ENCODE assay signal across 14 mouse cellular contexts in genomic region chr2:180235788-180236187, GRCm38 (mm10). TPM values are rescaled to one million over a fixed set of nuclear protein-coding genes. Genes with fewer than 3 reads are reported as not detected.
A peak's percentile ranks its signal among the peaks of the same experiment; 100 is the strongest.
DNase-seq lines count a peak whose midpoint lies in the region; ATAC-seq and TF ChIP-seq lines count a peak whose summit lies in the region.
"Had no signal": no experiment of that assay in that cellular context is flagged by ENCODE, and none has a peak within 500 bp of the region (broad histone marks: within the 10 kb centered on the region; RNA-seq: fewer than 3 reads in every experiment).

No protein-coding gene starts in this region.

- TF ChIP-seq CTCF in heart, postnatal 0 days (IDR thresholded peaks at IDR 0.05; ENCODE audit: low read depth), result no peak
- no peak for TF ChIP-seq CTCF in ES-Bruce4 (IDR thresholded peaks at IDR 0.05; ENCODE audit: low read depth, low read length)

- no peak for DNase-seq in heart, postnatal 0 days (ENCODE audit: low spot score)
- no peak for DNase-seq in heart, postnatal 4 days
- DNase-seq in liver, embryonic 13.5 days, result no peak
- DNase-seq in frontal cortex, postnatal 14 days (ENCODE audit: low spot score in 2 of 2), result no peak
- no peak for DNase-seq in cerebellum, adult 9-11 months
- DNase-seq: cerebellum, adult 8-10 months; heart, postnatal 36 days; left cerebral cortex, postnatal 4 days; thymus, postnatal 4 days had no signal

- no peaks in the 10 kb centered on the region for H3K9me3 ChIP-seq in heart, postnatal 0 days (replicated peaks; ENCODE audit: control insufficient read depth, low read length)
- no peaks in the 10 kb centered on the region for H3K9me3 ChIP-seq in ES-Bruce4 (replicated peaks; ENCODE audit: control insufficient read depth, insufficient read depth, low read length, poor library complexity, severe bottlenecking)
- no peaks in the 10 kb centered on the region for H3K9me3 ChIP-seq in embryonic facial prominence, embryonic 13.5 days
- no peaks in the 10 kb centered on the region for H3K9me3 ChIP-seq in liver, embryonic 13.5 days (replicated peaks)
- H3K9me3 ChIP-seq: embryonic facial prominence, embryonic 12.5 days; midbrain, embryonic 12.5 days; neural tube, embryonic 13.5 days had no signal

- no peak for ATAC-seq in heart, postnatal 0 days (ENCODE audit: insufficient read depth, low read depth)
- no peak for ATAC-seq in embryonic facial prominence, embryonic 13.5 days (ENCODE audit: insufficient number of reproducible peaks, insufficient read depth, low FRiP score, low TSS enrichment, low read depth)
- ATAC-seq in liver, embryonic 13.5 days (ENCODE audit: low read depth), result no peak

- 0 out of 2 replicates have a peak overlapping the region, but pooled peaks have one; percentile 71 for H3K27ac ChIP-seq in heart, postnatal 0 days (ENCODE audit: low read depth)
- peak overlapping the region; percentile 70 for H3K27ac ChIP-seq in ES-Bruce4 (ENCODE audit: insufficient read depth, low read length)
- H3K27ac ChIP-seq in embryonic facial prominence, embryonic 13.5 days, result peak overlapping the region; percentile 82
- peak overlapping the region; percentile 93 for H3K27ac ChIP-seq in liver, embryonic 13.5 days
- H3K27ac ChIP-seq: midbrain, embryonic 12.5 days; neural tube, embryonic 13.5 days had no signal

- H3K4me3 ChIP-seq in heart, postnatal 0 days (ENCODE audit: low read depth, low read length), result no peak overlapping the region
- H3K4me3 ChIP-seq in ES-Bruce4 (ENCODE audit: low read depth, low read length), result no peak overlapping the region
- no peak overlapping the region for H3K4me3 ChIP-seq in embryonic facial prominence, embryonic 13.5 days
- peak overlapping the region; percentile 39 for H3K4me3 ChIP-seq in liver, embryonic 13.5 days (replicated peaks)
- H3K4me3 ChIP-seq: embryonic facial prominence, embryonic 12.5 days; midbrain, embryonic 12.5 days; neural tube, embryonic 13.5 days had no signal

- no peak overlapping the region for H3K9ac ChIP-seq in heart, postnatal 0 days (replicated peaks; ENCODE audit: low read depth, low read length)
- peak overlapping the region; percentile 15; the same call in 1 of the 2 replicates for H3K9ac ChIP-seq in ES-Bruce4 (ENCODE audit: low read depth, poor library complexity, severe bottlenecking)
- no peak overlapping the region for H3K9ac ChIP-seq in embryonic facial prominence, embryonic 13.5 days
- H3K9ac ChIP-seq in liver, embryonic 13.5 days, result peak overlapping the region; percentile 70
- H3K9ac ChIP-seq: embryonic facial prominence, embryonic 12.5 days; midbrain, embryonic 12.5 days; neural tube, embryonic 13.5 days had no signal

- 79% methylated on average over 4 of the region's 4 CpGs for WGBS in heart, postnatal 0 days
- 75% methylated on average over 4 of the region's 4 CpGs for WGBS in embryonic facial prominence, embryonic 13.5 days
- WGBS in liver, embryonic 13.5 days (ENCODE audit: insufficient replicate concordance), result 67% methylated on average over 4 of the region's 4 CpGs

- peaks cover 10% of the 10 kb centered on the region; the same call in 1 of the 2 replicates for H3K4me1 ChIP-seq in heart, postnatal 0 days (ENCODE audit: control insufficient read depth, insufficient read depth)
- H3K4me1 ChIP-seq in ES-Bruce4 (ENCODE audit: control insufficient read depth, insufficient read depth, low read length), result peaks cover 3% of the 10 kb centered on the region
- peaks cover 24% of the 10 kb centered on the region for H3K4me1 ChIP-seq in embryonic facial prominence, embryonic 13.5 days
- H3K4me1 ChIP-seq in liver, embryonic 13.5 days (replicated peaks), result peaks cover 62% of the 10 kb centered on the region

- no peaks in the 10 kb centered on the region for H3K27me3 ChIP-seq in heart, postnatal 0 days (ENCODE audit: control insufficient read depth, insufficient read depth, low read length)
- H3K27me3 ChIP-seq in ES-Bruce4 (ENCODE audit: control insufficient read depth, insufficient read depth, low read length, poor library complexity, severe bottlenecking), result no peaks in the 10 kb centered on the region
- no peaks in the 10 kb centered on the region for H3K27me3 ChIP-seq in embryonic facial prominence, embryonic 13.5 days
- H3K27me3 ChIP-seq in liver, embryonic 13.5 days, result no peaks in the 10 kb centered on the region
- H3K27me3 ChIP-seq: embryonic facial prominence, embryonic 12.5 days; midbrain, embryonic 12.5 days; neural tube, embryonic 13.5 days had no signal

- H3K4me2 ChIP-seq in heart, postnatal 0 days (ENCODE audit: low read depth, low read length), result no peak overlapping the region
- no peak overlapping the region for H3K4me2 ChIP-seq in embryonic facial prominence, embryonic 13.5 days
- H3K4me2 ChIP-seq in liver, embryonic 13.5 days, result peak overlapping the region; percentile 66
- H3K4me2 ChIP-seq: midbrain, embryonic 12.5 days; neural tube, embryonic 13.5 days had no signal

- no peak for TF ChIP-seq EP300 in heart, postnatal 0 days (IDR thresholded peaks at IDR 0.05; ENCODE audit: low read depth)
- TF ChIP-seq EP300 in ES-Bruce4 (IDR thresholded peaks at IDR 0.05; ENCODE audit: insufficient read depth, low read depth, low read length), result no peak

- no peak for TF ChIP-seq POLR2A in ES-Bruce4 (IDR thresholded peaks at IDR 0.05; ENCODE audit: insufficient read depth, low read length)

- no peaks in the 10 kb centered on the region for H3K36me3 ChIP-seq in heart, postnatal 0 days (replicated peaks; ENCODE audit: control insufficient read depth, insufficient read depth, low read length)
- no peaks in the 10 kb centered on the region for H3K36me3 ChIP-seq in ES-Bruce4 (ENCODE audit: control insufficient read depth, insufficient read depth, low read length, poor library complexity, severe bottlenecking)
- H3K36me3 ChIP-seq in embryonic facial prominence, embryonic 13.5 days, result no peaks in the 10 kb centered on the region
- no peaks in the 10 kb centered on the region for H3K36me3 ChIP-seq in liver, embryonic 13.5 days
- H3K36me3 ChIP-seq: embryonic facial prominence, embryonic 12.5 days; midbrain, embryonic 12.5 days; neural tube, embryonic 13.5 days had no signal

RNA-seq across cellular contexts. Expression of gene Lama5, which starts 10.1 kb away (rescaled TPM):
- total RNA-seq in heart, postnatal 0 days (2014; rRNA removed; ENCODE audit: low replicate concordance), result 69.6 and 95.7 TPM in 2 replicates
- 16.6 and 16.9 TPM in 2 replicates for polyA plus RNA-seq in heart, postnatal 0 days (2015; fragmentation: Nextera tagmentation; extraction: Ambion mirVana)
- 10 to 100 TPM; 47.8 to 49.6 TPM for total RNA-seq in heart, postnatal 4 days (2021)
- 141 and 145 TPM in 2 replicates for polyA plus RNA-seq in ES-Bruce4 (2011; ENCODE audit: insufficient read depth, insufficient read length, low read depth, missing spikeins)
- 19.0 and 25.2 TPM in 2 replicates for polyA plus RNA-seq in embryonic facial prominence, embryonic 13.5 days (2015; fragmentation: Nextera tagmentation; extraction: Ambion mirVana)
- 1.5 and 1.9 TPM in 2 replicates for polyA plus RNA-seq in liver, embryonic 13.5 days (2015; fragmentation: Nextera tagmentation; extraction: Ambion mirVana)

RNA-seq across cellular contexts. Expression of gene Rps21, which starts 21.4 kb away (rescaled TPM):
- 706 and 957 TPM in 2 replicates for total RNA-seq in heart, postnatal 0 days (2014; rRNA removed; ENCODE audit: low replicate concordance)
- 356 and 378 TPM in 2 replicates for polyA plus RNA-seq in heart, postnatal 0 days (2015; fragmentation: Nextera tagmentation; extraction: Ambion mirVana)
- 100 to 1,000 TPM; 619 to 692 TPM for total RNA-seq in heart, postnatal 4 days (2021)
- polyA plus RNA-seq in ES-Bruce4 (2011; ENCODE audit: insufficient read depth, insufficient read length, low read depth, missing spikeins), result 1,612 and 1,632 TPM in 2 replicates
- polyA plus RNA-seq in embryonic facial prominence, embryonic 13.5 days (2015; fragmentation: Nextera tagmentation; extraction: Ambion mirVana), result 653 and 689 TPM in 2 replicates
- 525 and 552 TPM in 2 replicates for polyA plus RNA-seq in liver, embryonic 13.5 days (2015; fragmentation: Nextera tagmentation; extraction: Ambion mirVana)

RNA-seq across cellular contexts. Expression of gene Cables2, which starts 37.5 kb away (rescaled TPM):
- total RNA-seq in heart, postnatal 0 days (2014; rRNA removed; ENCODE audit: low replicate concordance), result 14.6 and 15.3 TPM in 2 replicates
- 6.2 and 6.5 TPM in 2 replicates for polyA plus RNA-seq in heart, postnatal 0 days (2015; fragmentation: Nextera tagmentation; extraction: Ambion mirVana)
- 10 to 100 TPM; 15.2 to 15.4 TPM for total RNA-seq in heart, postnatal 4 days (2021)
- polyA plus RNA-seq in ES-Bruce4 (2011; ENCODE audit: insufficient read depth, insufficient read length, low read depth, missing spikeins), result 13.2 and 14.5 TPM in 2 replicates
- polyA plus RNA-seq in embryonic facial prominence, embryonic 13.5 days (2015; fragmentation: Nextera tagmentation; extraction: Ambion mirVana), result 11.6 and 14.6 TPM in 2 replicates
- polyA plus RNA-seq in liver, embryonic 13.5 days (2015; fragmentation: Nextera tagmentation; extraction: Ambion mirVana), result 4.2 and 4.4 TPM in 2 replicates

RNA-seq across cellular contexts. Expression of gene Rbbp8nl, which starts 53.9 kb away (rescaled TPM):
- total RNA-seq in heart, postnatal 0 days (2014; rRNA removed; ENCODE audit: low replicate concordance), result not detected in 2 replicates
- not detected in 2 replicates for polyA plus RNA-seq in heart, postnatal 0 days (2015; fragmentation: Nextera tagmentation; extraction: Ambion mirVana)
- not detected for total RNA-seq in heart, postnatal 4 days (2021)
- polyA plus RNA-seq in ES-Bruce4 (2011; ENCODE audit: insufficient read depth, insufficient read length, low read depth, missing spikeins), result 1.7 and 1.8 TPM in 2 replicates
- 1.6 and 1.7 TPM in 2 replicates for polyA plus RNA-seq in embryonic facial prominence, embryonic 13.5 days (2015; fragmentation: Nextera tagmentation; extraction: Ambion mirVana)
- not detected in 2 replicates for polyA plus RNA-seq in liver, embryonic 13.5 days (2015; fragmentation: Nextera tagmentation; extraction: Ambion mirVana)
- total RNA-seq: heart, postnatal 36 days; left cerebral cortex, postnatal 4 days had no signal
- polyA plus RNA-seq: neural tube, embryonic 13.5 days had no signal

Comparison
In these comparisons a context has a peak if more than half of its experiments do, and no peak if none do; other contexts are left out.
1. H3K9ac ChIP-seq: peak in ES-Bruce4 (single experiment) and liver, embryonic 13.5 days (single experiment); none in heart, postnatal 0 days (single experiment) and embryonic facial prominence, embryonic 13.5 days (single experiment).
2. Peak in every context shown above with its lines, with median percentiles within 50 percentile points of each other: H3K27ac ChIP-seq.